Mouse (Mus musculus) testis, adult 10 weeks (tissue): ENCODE results near the gene Bpifa6. TPM values are rescaled to one million over a fixed set of nuclear protein-coding genes. Genes with fewer than 3 reads are reported as not detected.

Source experiments
- polyA plus RNA-seq: library from polyadenylated mRNA; stranded (reverse); fragments of 350-450 nt; fragmentation: Illumina TruSeq; extraction: RNeasy Lipid Tissue Mini Kit (QIAGEN cat#74804); gene quantifications from one replicate; pipeline ENCODE4 v1.2.3, GENCODE M21; 2014; ENCODE audit warnings: low read depth, low replicate concordance

Bpifa6 gene
- 4.7 TPM for polyA plus RNA-seq

GRCm38 (mm10) chr2:153974582-153974981 is at the start of gene Bpifa6:
Bpifa6 (plus strand) TSS chr2:153974945.

GRCm38 (mm10) chr2:153937843-153938242 is 36.9 kb upstream of the Bpifa6 start, which contains the start of gene Bpifb4:
Bpifb4 (plus strand) TSS chr2:153938212.

GRCm38 (mm10) chr2:154007965-154008364 is 33.2 kb downstream of the Bpifa6 start, which contains the start of gene Bpifa2:
Bpifa2 (plus strand) TSS chr2:154008265.

Other genes starting within 250 kb of the Bpifa6 start
- 246 TPM for gene Mapre1, start 233.7 kb upstream of the Bpifa6 start, polyA plus RNA-seq
- 15.6 TPM for gene Efcab8, start 195.0 kb upstream of the Bpifa6 start, polyA plus RNA-seq
- 54.6 TPM for gene Sun5, start 103.9 kb upstream of the Bpifa6 start, polyA plus RNA-seq
- gene Bpifb2, start 99.9 kb upstream of the Bpifa6 start, polyA plus RNA-seq = 0.15 TPM
- gene Bpifb6, start 74.6 kb upstream of the Bpifa6 start, polyA plus RNA-seq = not detected
- 0.22 TPM for gene Bpifb3, start 56.7 kb upstream of the Bpifa6 start, polyA plus RNA-seq
- not detected for gene Bpifb4, start 36.7 kb upstream of the Bpifa6 start, polyA plus RNA-seq
- not detected for gene Bpifa2, start 33.3 kb downstream of the Bpifa6 start, polyA plus RNA-seq
- gene Bpifa3, start 155.4 kb downstream of the Bpifa6 start, polyA plus RNA-seq = 35.2 TPM
- 0.48 TPM for gene Bpifa1, start 167.9 kb downstream of the Bpifa6 start, polyA plus RNA-seq
- not detected for gene Bpifa5, start 187.7 kb downstream of the Bpifa6 start, polyA plus RNA-seq
- gene Bpifb1, start 215.9 kb downstream of the Bpifa6 start, polyA plus RNA-seq = 0.13 TPM
- gene Bpifb5, start 248.8 kb downstream of the Bpifa6 start, polyA plus RNA-seq = 1.4 TPM